Mouse (Mus musculus) midbrain, postnatal 0 days (tissue): ENCODE data around the gene Rnf40. TPM values are rescaled to one million over a fixed set of nuclear protein-coding genes. Genes with fewer than 3 reads are reported as not detected.

Source experiments
- ATAC-seq: fragments of 200-750 bp; cut with Nextera tagmentation; 2 replicates; pipeline ENCODE4 v1.8.0; 2017; ENCODE audit warnings: moderate number of reproducible peaks, mild to moderate bottlenecking, moderate TSS enrichment, moderate library complexity; ENCODE audit not compliant: low FRiP score
- DNase-seq: peaks from one replicate; pipeline ENCODE4 v3.0.0-alpha.2; 2015; ENCODE audit warnings: low spot score
- H3K27ac ChIP-seq: fragments of 300-500 bp; sonication (generic); 2 replicates; pipeline ENCODE4 v1.5.1; 2014; ENCODE audit warnings: low read depth, mild to moderate bottlenecking, low read length, mixed read lengths
- H3K27me3 ChIP-seq: fragments of 300-500 bp; sonication (generic); 2 replicates; pipeline ENCODE4 v1.6.1; 2014; ENCODE audit warnings: low read length, control low read depth, mixed read lengths; ENCODE audit not compliant: insufficient read depth
- H3K36me3 ChIP-seq: fragments of 300-500 bp; sonication (generic); 2 replicates; pipeline ENCODE4 v1.6.1; 2014; ENCODE audit warnings: low read length, control low read depth, mixed read lengths; ENCODE audit not compliant: insufficient read depth
- H3K4me1 ChIP-seq: fragments of 300-500 bp; sonication (generic); 2 replicates; pipeline ENCODE4 v1.6.1; 2014; ENCODE audit warnings: mild to moderate bottlenecking, control low read depth, antibody characterized with exemption, low read length, mixed read lengths; ENCODE audit not compliant: insufficient read depth
- H3K4me2 ChIP-seq: fragments of 300-500 bp; sonication (generic); 2 replicates; pipeline ENCODE4 v1.6.1; 2014; ENCODE audit warnings: low read depth, mild to moderate bottlenecking, low read length, mixed read lengths; ENCODE audit not compliant: poor library complexity, severe bottlenecking
- H3K4me3 ChIP-seq: fragments of 300-500 bp; sonication (generic); 2 replicates; pipeline ENCODE4 v1.5.1; 2014; ENCODE audit warnings: low read depth, mild to moderate bottlenecking, low read length, moderate library complexity
- H3K9ac ChIP-seq: fragments of 300-500 bp; sonication (generic); replicated peaks from 2 replicates; pipeline ENCODE4 v1.6.1; 2014; ENCODE audit warnings: mild to moderate bottlenecking, low read length, moderate library complexity, mixed read lengths; ENCODE audit not compliant: poor library complexity, severe bottlenecking
- H3K9me3 ChIP-seq: fragments of 300-500 bp; sonication (generic); 2 replicates; pipeline ENCODE4 v1.6.1; 2016; ENCODE audit warnings: low read length, control low read depth
- CTCF ChIP-seq: IDR thresholded peaks from 2 replicates; pipeline ENCODE4 v1.5.1; 2016; ENCODE audit warnings: antibody characterized with exemption, mild to moderate bottlenecking
- WGBS: fragments of 180-500 bp; shearing (Covaris S2); extraction: QIAGEN DNeasy Blood & Tissue Kit; methylation state at CpG from one replicate; pipeline ENCODE4 v1.1.7; 2014; 5-methylcytosine and 5-hydroxymethylcytosine counted together
- polyA plus RNA-seq: library from polyadenylated mRNA; unstranded; fragments of >200 nt; fragmentation: Nextera tagmentation; extraction: Ambion mirVana; gene quantifications from 2 replicates; pipeline ENCODE4 v1.2.1, GENCODE M21; 2015
- total RNA-seq: library from RNA; depleted of rRNA; stranded (reverse); fragments of >200 nt; gene quantifications from 2 replicates; pipeline ENCODE4 v1.2.3, GENCODE M21; 2014

Rnf40 gene
- total and polyA plus RNA-seq, 2 experiments from 2014 or later = 34.5 to 40.9 TPM

- Histone ChIP-seq H3K4me2 (no peak overlapping the region), H3K9me3 (no peaks in the 10 kb centered on the region), H3K36me3 (peaks cover 72% of the 10 kb centered on the region), H3K27ac (no peak overlapping the region), H3K27me3 (no peaks in the 10 kb centered on the region), H3K9ac (no peak overlapping the region), H3K4me1 (no peaks in the 10 kb centered on the region), H3K4me3 (no peak overlapping the region)
- TF ChIP-seq CTCF = no peak
- DNase-seq (no peak), ATAC-seq (no peak)
- 91% methylated on average over 10 of the region's 10 CpGs for WGBS
Measured at GRCm38 (mm10) chr7:127604256-127604655, 15.7 kb downstream of the Rnf40 start.

GRCm38 (mm10) chr7:127607150-127607549, 18.6 kb downstream of the Rnf40 start:
- TF ChIP-seq CTCF = no peak
- Histone ChIP-seq H3K27ac (no peak overlapping the region), H3K27me3 (no peaks in the 10 kb centered on the region), H3K9ac (no peak overlapping the region), H3K4me1 (no peaks in the 10 kb centered on the region), H3K4me3 (no peak overlapping the region), H3K9me3 (no peaks in the 10 kb centered on the region), H3K4me2 (no peak overlapping the region), H3K36me3 (peaks cover 78% of the 10 kb centered on the region)
- 85% methylated on average over 6 of the region's 6 CpGs for WGBS
- no peak for ATAC-seq
- no peak for DNase-seq

GRCm38 (mm10) chr7:127611011-127611410, 22.4 kb downstream of the Rnf40 start:
- no peak overlapping the region for H3K4me2 ChIP-seq
- TF ChIP-seq CTCF = no peak
- no peak overlapping the region for H3K4me3 ChIP-seq
- no peak overlapping the region for H3K27ac ChIP-seq
- no peaks in the 10 kb centered on the region for H3K27me3 ChIP-seq
- DNase-seq (no peak), ATAC-seq (no peak)
- WGBS = 96% methylated on average over 29 of the region's 29 CpGs
- peaks cover 53% of the 10 kb centered on the region for H3K36me3 ChIP-seq
- no peaks in the 10 kb centered on the region for H3K9me3 ChIP-seq
- H3K4me1 ChIP-seq = peaks cover 6% of the 10 kb centered on the region; the same call in 1 of the 2 replicates
- H3K9ac ChIP-seq = no peak overlapping the region

GRCm38 (mm10) chr7:127611561-127611960, 23.0 kb downstream of the Rnf40 start:
- Histone ChIP-seq H3K9me3 (no peaks in the 10 kb centered on the region), H3K4me3 (no peak overlapping the region), H3K27ac (no peak overlapping the region), H3K9ac (no peak overlapping the region), H3K27me3 (no peaks in the 10 kb centered on the region), H3K36me3 (peaks cover 53% of the 10 kb centered on the region), H3K4me1 (peaks cover 6% of the 10 kb centered on the region; the same call in 1 of the 2 replicates), H3K4me2 (no peak overlapping the region)
- DNase-seq (no peak), ATAC-seq (no peak)
- 95% methylated on average over 26 of the region's 26 CpGs for WGBS
- TF ChIP-seq CTCF = no peak

GRCm38 (mm10) chr7:127613501-127613900, 24.9 kb downstream of the Rnf40 start:
- TF ChIP-seq CTCF = no peak
- no peaks in the 10 kb centered on the region for H3K27me3 ChIP-seq
- H3K4me2 ChIP-seq = peak overlapping the region; percentile 93; the same call in 1 of the 2 replicates
- WGBS = 89% methylated on average over 8 of the region's 8 CpGs
- peak overlapping the region; percentile 94; the same call in 1 of the 2 replicates for H3K9ac ChIP-seq
- peaks cover 6% of the 10 kb centered on the region; the same call in 1 of the 2 replicates for H3K4me1 ChIP-seq
- no peak for DNase-seq
- no peaks in the 10 kb centered on the region for H3K9me3 ChIP-seq
- ATAC-seq = no peak
- H3K36me3 ChIP-seq = peaks cover 38% of the 10 kb centered on the region
- H3K27ac ChIP-seq = no peak overlapping the region
- H3K4me3 ChIP-seq = peak overlapping the region; percentile 100; the same call in 1 of the 2 replicates

- Histone ChIP-seq H3K36me3 (peaks cover 33% of the 10 kb centered on the region), H3K27me3 (no peaks in the 10 kb centered on the region), H3K4me3 (peak overlapping the region; percentile 100), H3K9me3 (no peaks in the 10 kb centered on the region), H3K4me1 (peaks cover 6% of the 10 kb centered on the region; the same call in 1 of the 2 replicates), H3K4me2 (peak overlapping the region; percentile 93), H3K27ac (peak overlapping the region; percentile 96; the same call in 1 of the 2 replicates), H3K9ac (peak overlapping the region; percentile 94)
- ATAC-seq (no peak), DNase-seq (no peak)
- WGBS = 14% methylated on average over 8 of the region's 8 CpGs
- no peak for TF ChIP-seq CTCF
Measured at GRCm38 (mm10) chr7:127614091-127614490, 25.5 kb downstream of the Rnf40 start.
